Mouse (Mus musculus): ENCODE results near the gene Tomm20l. TPM values are rescaled to one million over a fixed set of nuclear protein-coding genes. Genes with fewer than 3 reads are reported as not detected.
"Not testable (repeated sequence)": the region's sequence is repeated elsewhere in the genome, so short reads cannot be mapped to it uniquely, and the experiment has no call there.

Tomm20l gene
- not detected in 2 replicates for polyA plus RNA-seq (2014; fragmentation: Nextera tagmentation; extraction: Ambion mirVana)

- WGBS = 5% methylated on average over 33 of the region's 33 CpGs
- Histone ChIP-seq H3K9me3 (ENCODE audit: control insufficient read depth, low read length) (no peaks in the 10 kb centered on the region), H3K27ac (ENCODE audit: low read depth, low read length) (no peak within 1 kb of the TSS), H3K4me3 (ENCODE audit: low read depth, low read length) (peak within 1 kb of the TSS; percentile 23; the same call in 1 of the 2 replicates), H3K9ac (ENCODE audit: low read length) (no peak within 1 kb of the TSS), H3K36me3 (ENCODE audit: control insufficient read depth, insufficient read depth, low read length) (no peaks in the 10 kb centered on the region), H3K4me2 (ENCODE audit: low read depth, low read length, severe bottlenecking) (peak within 1 kb of the TSS; percentile 47), H3K27me3 (ENCODE audit: control insufficient read depth, insufficient read depth, low read length) (no peaks in the 10 kb centered on the region), H3K4me1 (replicated peaks; ENCODE audit: control insufficient read depth, insufficient read depth, low read length) (peaks cover 3% of the 10 kb centered on the region; the same call in 1 of the 2 replicates)
- ATAC-seq (replicated peaks; ENCODE audit: low FRiP score) (0 out of 2 replicates have a peak, but pooled peaks have one; percentile 42), DNase-seq (ENCODE audit: low spot score) (peak; percentile 68)
These were observed at the start of gene Tomm20l for GRCm38 (mm10) chr12:71111331-71111730. Tomm20l (plus strand) TSS chr12:71111428.

GRCm38 (mm10) chr12:71069846-71070245 lies 41.4 kb upstream of the Tomm20l start:
- H3K4me3 ChIP-seq (ENCODE audit: low read depth, low read length) = no peak overlapping the region
- H3K27ac ChIP-seq (ENCODE audit: low read depth, low read length) = no peak overlapping the region
- H3K4me1 ChIP-seq (replicated peaks; ENCODE audit: control insufficient read depth, insufficient read depth, low read length) = no peaks in the 10 kb centered on the region
- no peaks in the 10 kb centered on the region for H3K27me3 ChIP-seq (ENCODE audit: control insufficient read depth, insufficient read depth, low read length)
- H3K4me2 ChIP-seq (ENCODE audit: low read depth, low read length, severe bottlenecking) = no peak overlapping the region
- no peak for ATAC-seq (replicated peaks; ENCODE audit: low FRiP score)
- H3K9me3 ChIP-seq (ENCODE audit: control insufficient read depth, low read length) = no peaks in the 10 kb centered on the region
- WGBS = 93% methylated on average over 17 of the region's 17 CpGs
- no peak for DNase-seq (ENCODE audit: low spot score)
- H3K36me3 ChIP-seq (ENCODE audit: control insufficient read depth, insufficient read depth, low read length) = peaks cover 2% of the 10 kb centered on the region; the same call in 1 of the 2 replicates
- no peak overlapping the region for H3K9ac ChIP-seq (ENCODE audit: low read length)

- no peak for ATAC-seq (replicated peaks; ENCODE audit: low FRiP score)
- H3K4me3 ChIP-seq (ENCODE audit: low read depth, low read length) = no peak overlapping the region
- H3K4me2 ChIP-seq (ENCODE audit: low read depth, low read length, severe bottlenecking) = no peak overlapping the region
- no peak for DNase-seq (ENCODE audit: low spot score)
- H3K36me3 ChIP-seq (ENCODE audit: control insufficient read depth, insufficient read depth, low read length) = peaks cover 8% of the 10 kb centered on the region
- no peaks in the 10 kb centered on the region for H3K4me1 ChIP-seq (replicated peaks; ENCODE audit: control insufficient read depth, insufficient read depth, low read length)
- no peak overlapping the region for H3K9ac ChIP-seq (ENCODE audit: low read length)
- 94% methylated on average over 4 of the region's 4 CpGs for WGBS
- H3K27me3 ChIP-seq (ENCODE audit: control insufficient read depth, insufficient read depth, low read length) = no peaks in the 10 kb centered on the region
- H3K9me3 ChIP-seq (ENCODE audit: control insufficient read depth, low read length) = no peaks in the 10 kb centered on the region
- H3K27ac ChIP-seq (ENCODE audit: low read depth, low read length) = no peak overlapping the region
These were observed 39.2 kb upstream of the Tomm20l start for GRCm38 (mm10) chr12:71072048-71072447.

- ATAC-seq (replicated peaks; ENCODE audit: low FRiP score) (peak; percentile 56; the same call in 1 of the 2 replicates), DNase-seq (ENCODE audit: low spot score) (no peak)
These were observed 38.0 kb upstream of the Tomm20l start for GRCm38 (mm10) chr12:71073113-71073730.

GRCm38 (mm10) chr12:71086331-71086730 lies 24.9 kb upstream of the Tomm20l start:
- H3K9me3 ChIP-seq (ENCODE audit: control insufficient read depth, low read length) = no peaks in the 10 kb centered on the region
- H3K27ac ChIP-seq (ENCODE audit: low read depth, low read length) = no peak overlapping the region
- no peak overlapping the region for H3K9ac ChIP-seq (ENCODE audit: low read length)
- no peak for ATAC-seq (replicated peaks; ENCODE audit: low FRiP score)
- no peaks in the 10 kb centered on the region for H3K27me3 ChIP-seq (ENCODE audit: control insufficient read depth, insufficient read depth, low read length)
- H3K4me1 ChIP-seq (replicated peaks; ENCODE audit: control insufficient read depth, insufficient read depth, low read length) = no peaks in the 10 kb centered on the region
- no peak overlapping the region for H3K4me2 ChIP-seq (ENCODE audit: low read depth, low read length, severe bottlenecking)
- DNase-seq (ENCODE audit: low spot score) = no peak
- no peak overlapping the region for H3K4me3 ChIP-seq (ENCODE audit: low read depth, low read length)
- H3K36me3 ChIP-seq (ENCODE audit: control insufficient read depth, insufficient read depth, low read length) = no peaks in the 10 kb centered on the region; the same call in 1 of the 2 replicates
- 92% methylated on average over 8 of the region's 8 CpGs for WGBS

More at GRCm38 (mm10) chr12:71073113-71073730, 38.0 kb upstream of the Tomm20l start:
- 66% methylated on average over 12 of the region's 12 CpGs for WGBS
- Histone ChIP-seq H3K27ac (ENCODE audit: low read depth, low read length) (no peak overlapping the region), H3K27me3 (ENCODE audit: control insufficient read depth, insufficient read depth, low read length) (no peaks in the 10 kb centered on the region), H3K36me3 (ENCODE audit: control insufficient read depth, insufficient read depth, low read length) (peaks cover 8% of the 10 kb centered on the region), H3K4me2 (ENCODE audit: low read depth, low read length, severe bottlenecking) (no peak overlapping the region), H3K4me3 (ENCODE audit: low read depth, low read length) (no peak overlapping the region), H3K9me3 (ENCODE audit: control insufficient read depth, low read length) (no peaks in the 10 kb centered on the region), H3K9ac (ENCODE audit: low read length) (no peak overlapping the region), H3K4me1 (replicated peaks; ENCODE audit: control insufficient read depth, insufficient read depth, low read length) (no peaks in the 10 kb centered on the region)

GRCm38 (mm10) chr12:71104275-71104674 lies 7.0 kb upstream of the Tomm20l start:
- H3K4me3 ChIP-seq (ENCODE audit: low read depth, low read length); H3K27ac ChIP-seq (ENCODE audit: low read depth, low read length); H3K4me1 ChIP-seq (replicated peaks; ENCODE audit: control insufficient read depth, insufficient read depth, low read length); H3K27me3 ChIP-seq (ENCODE audit: control insufficient read depth, insufficient read depth, low read length); H3K9me3 ChIP-seq (ENCODE audit: control insufficient read depth, low read length); H3K36me3 ChIP-seq (ENCODE audit: control insufficient read depth, insufficient read depth, low read length); H3K9ac ChIP-seq (ENCODE audit: low read length); DNase-seq (ENCODE audit: low spot score); ATAC-seq (replicated peaks; ENCODE audit: low FRiP score); H3K4me2 ChIP-seq (ENCODE audit: low read depth, low read length, severe bottlenecking): not testable (repeated sequence)
- WGBS = 93% methylated on average over 4 of the region's 4 CpGs

- Histone ChIP-seq H3K27me3 (ENCODE audit: control insufficient read depth, insufficient read depth, low read length) (no peaks in the 10 kb centered on the region), H3K9me3 (ENCODE audit: control insufficient read depth, low read length) (no peaks in the 10 kb centered on the region), H3K4me1 (replicated peaks; ENCODE audit: control insufficient read depth, insufficient read depth, low read length) (0 out of 2 replicates have a peak, but pooled peaks cover 2% of the 10 kb centered on the region), H3K36me3 (ENCODE audit: control insufficient read depth, insufficient read depth, low read length) (no peaks in the 10 kb centered on the region), H3K4me3 (ENCODE audit: low read depth, low read length) (no peak overlapping the region), H3K27ac (ENCODE audit: low read depth, low read length) (no peak overlapping the region), H3K9ac (ENCODE audit: low read length) (no peak overlapping the region), H3K4me2 (ENCODE audit: low read depth, low read length, severe bottlenecking) (no peak overlapping the region)
- DNase-seq (ENCODE audit: low spot score) (no peak), ATAC-seq (replicated peaks; ENCODE audit: low FRiP score) (no peak)
- 85% methylated on average over 6 of the region's 6 CpGs for WGBS
These were observed 3.9 kb upstream of the Tomm20l start for GRCm38 (mm10) chr12:71107216-71107771.

GRCm38 (mm10) chr12:71113074-71113473 lies 1.8 kb downstream of the Tomm20l start:
- 93% methylated on average over 10 of the region's 10 CpGs for WGBS
- Histone ChIP-seq H3K36me3 (ENCODE audit: control insufficient read depth, insufficient read depth, low read length) (no peaks in the 10 kb centered on the region), H3K9me3 (ENCODE audit: control insufficient read depth, low read length) (no peaks in the 10 kb centered on the region), H3K4me1 (replicated peaks; ENCODE audit: control insufficient read depth, insufficient read depth, low read length) (peaks cover 3% of the 10 kb centered on the region; the same call in 1 of the 2 replicates), H3K9ac (ENCODE audit: low read length) (no peak overlapping the region), H3K4me2 (ENCODE audit: low read depth, low read length, severe bottlenecking) (no peak overlapping the region), H3K27ac (ENCODE audit: low read depth, low read length) (no peak overlapping the region), H3K27me3 (ENCODE audit: control insufficient read depth, insufficient read depth, low read length) (no peaks in the 10 kb centered on the region), H3K4me3 (ENCODE audit: low read depth, low read length) (no peak overlapping the region)
- DNase-seq (ENCODE audit: low spot score) = no peak
- ATAC-seq (replicated peaks; ENCODE audit: low FRiP score) = no peak
